Mouse (Mus musculus) C2C12 (cell line): ENCODE measurements around the gene Xlr3a. TPM values are rescaled to one million over a fixed set of nuclear protein-coding genes. Genes with fewer than 3 reads are reported as not detected.
"Not testable (repeated sequence)": the region's sequence is repeated elsewhere in the genome, so short reads cannot be mapped to it uniquely, and the experiment has no call there.

Experiments
- H3K27me3 ChIP-seq: one replicate; pipeline ENCODE4 v1.6.1; 2011; ENCODE audit not compliant: control insufficient read depth, insufficient read depth, insufficient read length
- H3K36me3 ChIP-seq: one replicate; pipeline ENCODE4 v1.6.1; 2011; ENCODE audit not compliant: control insufficient read depth, insufficient read depth
- H3K4me3 ChIP-seq: one replicate; pipeline ENCODE4 v1.5.1; 2011; ENCODE audit warnings: mild to moderate bottlenecking, control low read depth; ENCODE audit not compliant: poor library complexity, insufficient read depth, severe bottlenecking
- H3K79me2 ChIP-seq: one replicate; pipeline ENCODE4 v1.6.1; 2011; ENCODE audit not compliant: control insufficient read depth, insufficient read depth
- H3K79me3 ChIP-seq: one replicate; pipeline ENCODE4 v1.6.1; 2011; ENCODE audit warnings: low read depth, control low read depth
- H3ac ChIP-seq: one replicate; pipeline ENCODE3; 2011; ENCODE audit warnings: low read depth; ENCODE audit not compliant: control insufficient read depth, insufficient read length
- CEBPB ChIP-seq: IDR thresholded peaks from one replicate; pipeline ENCODE4 v1.6.1; 2011; ENCODE audit warnings: low read depth, mild to moderate bottlenecking, control low read depth, moderate library complexity
- CTCF ChIP-seq: IDR thresholded peaks from one replicate; pipeline ENCODE4 v1.5.1; 2011; ENCODE audit not compliant: control insufficient read depth, insufficient read depth, insufficient read length
- FOSL1 ChIP-seq: IDR thresholded peaks from one replicate; pipeline ENCODE4 v1.8.0; 2011; ENCODE audit warnings: mild to moderate bottlenecking, low read length; ENCODE audit not compliant: poor library complexity, insufficient read depth, severe bottlenecking
- MAX ChIP-seq: IDR thresholded peaks from one replicate; pipeline ENCODE4 v1.6.1; 2011; ENCODE audit warnings: mild to moderate bottlenecking, control low read depth
- MYOD1 ChIP-seq: IDR thresholded peaks from one replicate; pipeline ENCODE4 v1.6.1; 2011; ENCODE audit warnings: low read depth; ENCODE audit not compliant: control insufficient read depth, insufficient read length
- MYOG ChIP-seq: IDR thresholded peaks from one replicate; pipeline ENCODE4 v1.6.1; 2011; ENCODE audit not compliant: control insufficient read depth, insufficient read length; ENCODE audit errors: extremely low read depth
- USF1 ChIP-seq: IDR thresholded peaks from one replicate; pipeline ENCODE4 v1.6.1; 2011; ENCODE audit warnings: low read depth, mild to moderate bottlenecking, control low read depth, moderate library complexity
- long read RNA-seq, 2 experiments: library from polyadenylated mRNA; unstranded; transcript quantifications; one replicate each; pipeline ENCODE4 v2.0.0; 2019 to 2020
- polyA plus RNA-seq: library from polyadenylated mRNA; unstranded; fragments of >200 nt; fragmentation: generic; extraction: Trizol; gene quantifications from one replicate; pipeline ENCODE4 v1.2.1, GENCODE M21; 2012; ENCODE audit warnings: missing spikeins

The Xlr3a gene
- polyA plus RNA-seq = 2.6 TPM
- long read RNA-seq, experiment 1, partial matches to known transcripts = 0 of 3 reads
- long read RNA-seq, experiment 1, other reads (novel, unspliced or antisense) = 2 of 3 reads
- long read RNA-seq, experiment 2, partial matches to known transcripts = 1 of 4 reads
- long read RNA-seq, experiment 2, other reads (novel, unspliced or antisense) = 1 of 4 reads

DNA sequence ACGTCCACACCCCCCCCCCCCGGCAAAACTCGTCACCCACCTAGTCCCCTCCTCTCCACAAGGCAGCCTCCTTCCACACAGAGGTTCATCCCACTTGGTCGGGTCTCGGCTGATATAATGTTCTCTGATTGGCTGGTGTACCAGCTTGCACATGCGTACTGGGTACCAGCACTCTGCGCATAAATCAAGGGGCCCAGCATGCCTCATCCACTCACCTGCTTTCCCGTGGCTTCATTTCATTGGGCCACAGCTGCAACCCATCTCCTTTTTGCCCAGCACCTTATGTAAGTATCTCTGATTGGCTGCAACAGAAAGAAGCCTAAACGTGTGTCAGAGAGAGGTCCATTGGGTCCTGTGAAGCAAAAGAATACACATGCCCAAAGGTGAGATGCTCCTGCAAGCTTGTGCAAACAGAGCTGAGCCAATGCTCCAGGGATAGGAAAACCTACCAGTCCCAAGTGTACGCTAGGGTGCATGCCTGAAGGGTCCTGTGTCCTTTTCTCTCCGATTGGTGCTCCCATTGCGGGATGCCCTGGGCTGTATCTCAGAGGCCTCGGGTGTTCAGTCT lies at the start of gene Xlr3a:
TSS of gene Xlr3a (minus strand) at position 155 of the 568 bp plus-strand sequence.
- H3ac ChIP-seq, H3K79me3 ChIP-seq, H3K79me2 ChIP-seq, H3K36me3 ChIP-seq, H3K4me3 ChIP-seq, H3K27me3 ChIP-seq: not testable (repeated sequence)

DNA sequence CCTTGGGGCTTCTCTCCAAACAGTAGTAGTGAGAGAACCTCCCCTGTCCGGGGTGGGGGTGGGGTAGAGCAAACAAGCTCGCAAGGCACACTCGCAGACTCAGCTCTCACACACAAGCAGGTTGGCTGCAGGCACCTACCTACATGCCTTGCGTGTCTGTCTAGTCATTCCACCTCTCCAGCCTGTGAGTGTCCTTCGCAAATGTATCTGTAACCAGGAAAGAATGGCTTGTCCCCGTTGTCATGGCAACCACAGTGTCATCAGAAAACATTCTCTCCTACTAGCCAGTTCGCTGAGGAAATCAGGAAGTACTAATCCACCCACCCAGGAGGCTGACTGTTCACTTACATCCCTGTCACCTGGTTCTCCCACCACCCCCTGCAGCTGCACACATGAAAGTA lies 46.3 kb upstream of the Xlr3a start:
- not testable (repeated sequence) for H3K36me3 ChIP-seq, H3K79me3 ChIP-seq, H3ac ChIP-seq, H3K4me3 ChIP-seq, H3K79me2 ChIP-seq, H3K27me3 ChIP-seq

DNA sequence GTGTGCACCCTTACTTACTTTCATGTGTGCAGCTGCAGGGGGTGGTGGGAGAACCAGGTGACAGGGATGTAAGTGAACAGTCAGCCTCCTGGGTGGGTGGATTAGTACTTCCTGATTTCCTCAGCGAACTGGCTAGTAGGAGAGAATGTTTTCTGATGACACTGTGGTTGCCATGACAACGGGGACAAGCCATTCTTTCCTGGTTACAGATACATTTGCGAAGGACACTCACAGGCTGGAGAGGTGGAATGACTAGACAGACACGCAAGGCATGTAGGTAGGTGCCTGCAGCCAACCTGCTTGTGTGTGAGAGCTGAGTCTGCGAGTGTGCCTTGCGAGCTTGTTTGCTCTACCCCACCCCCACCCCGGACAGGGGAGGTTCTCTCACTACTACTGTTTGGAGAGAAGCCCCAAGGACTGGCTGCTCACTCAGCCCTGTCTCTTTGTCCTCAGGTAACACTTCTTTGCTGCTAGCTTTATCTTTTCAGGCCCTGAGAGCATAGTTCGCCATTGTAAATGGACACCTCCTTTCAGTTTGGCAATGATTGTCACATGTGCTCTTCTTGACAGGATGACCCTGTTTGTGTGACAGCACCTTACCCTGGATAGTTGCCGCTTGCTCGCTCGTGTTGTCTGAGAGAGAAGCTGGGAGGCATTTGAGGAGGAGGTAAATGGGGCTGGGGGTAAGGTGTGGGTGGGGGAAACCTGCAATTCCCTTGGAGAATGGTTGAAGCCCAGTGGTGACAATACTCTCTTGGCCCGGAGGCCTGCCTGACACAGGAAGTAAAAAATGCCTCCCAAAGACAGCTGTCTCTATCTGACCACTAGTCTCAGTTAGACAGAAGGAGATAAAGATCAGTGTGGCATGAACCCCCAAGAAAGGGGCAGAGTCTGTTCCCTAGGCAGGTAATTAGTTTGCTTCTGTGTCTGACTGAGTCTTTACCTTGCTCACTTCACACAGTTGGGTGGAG lies 26.2 kb upstream of the Xlr3a start:
- not testable (repeated sequence) for H3K36me3 ChIP-seq, H3ac ChIP-seq, H3K4me3 ChIP-seq, H3K27me3 ChIP-seq, H3K79me2 ChIP-seq, H3K79me3 ChIP-seq

DNA sequence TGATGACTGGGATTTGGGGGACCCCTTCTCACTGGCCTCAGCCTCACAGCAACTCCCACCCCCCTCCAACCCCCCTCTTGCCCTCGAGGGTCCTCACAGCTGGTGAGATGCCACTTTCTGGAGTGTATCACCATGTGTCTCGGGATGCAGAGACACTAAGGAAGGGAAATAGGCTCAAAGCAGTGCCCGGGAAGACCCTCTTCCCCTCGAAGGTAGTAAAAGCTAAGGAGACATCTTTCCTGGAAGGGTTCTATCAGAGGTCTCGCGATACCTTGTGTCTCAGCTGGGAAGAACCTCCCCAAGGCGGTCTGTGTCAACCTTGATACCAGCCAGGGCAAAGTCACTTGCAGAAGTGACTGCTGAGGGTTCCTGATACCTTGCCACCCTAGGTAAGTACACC lies 19.9 kb upstream of the Xlr3a start, which contains the start of gene Gm14685:
TSS of gene Gm14685 (plus strand) at position 301 of the 400 bp plus-strand sequence.
- H3K79me3 ChIP-seq, H3K36me3 ChIP-seq, H3ac ChIP-seq, H3K4me3 ChIP-seq, H3K79me2 ChIP-seq, H3K27me3 ChIP-seq: not testable (repeated sequence)

DNA sequence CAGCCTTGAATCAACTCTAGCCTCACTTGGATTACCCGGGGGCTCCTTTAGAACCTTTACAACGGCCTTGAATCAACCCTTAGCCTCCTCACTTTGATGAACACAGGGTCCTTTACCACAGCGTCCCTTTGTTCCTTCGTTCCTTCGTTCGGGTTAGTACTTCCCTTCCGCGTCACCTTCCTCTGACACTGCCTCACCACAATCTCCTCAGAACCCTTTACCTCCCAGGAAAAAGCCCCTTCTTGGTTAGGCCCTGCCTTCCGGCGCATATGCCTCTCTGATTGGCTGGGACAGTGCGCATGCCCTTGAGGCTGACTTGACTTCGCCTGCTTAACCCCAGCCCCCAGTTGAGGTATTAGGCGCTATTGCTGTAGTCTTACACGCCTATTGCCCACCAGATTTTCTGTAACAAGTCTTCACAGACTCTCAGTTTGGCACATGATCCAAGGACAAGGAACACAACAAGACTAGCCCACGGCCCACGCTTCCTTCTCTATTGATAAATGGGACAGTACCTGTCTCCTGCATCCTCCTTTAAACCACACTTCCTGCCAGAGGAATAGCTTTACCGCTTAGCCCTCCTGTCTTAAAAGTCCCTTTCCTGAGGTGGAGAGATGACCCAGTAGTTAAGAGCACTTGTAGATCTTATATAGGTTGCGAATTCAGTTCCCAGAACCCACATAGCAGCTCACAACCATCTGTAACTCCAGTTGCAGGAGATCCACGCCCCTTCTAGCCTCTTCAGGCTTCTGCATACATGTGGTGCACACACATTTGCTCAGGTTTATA lies 14.4 kb downstream of the Xlr3a start, which contains the start of gene Xlr4a:
TSS of gene Xlr4a (minus strand) at position 212 of the 789 bp plus-strand sequence.
- H3K36me3 ChIP-seq, H3ac ChIP-seq, H3K79me2 ChIP-seq, H3K4me3 ChIP-seq, H3K79me3 ChIP-seq, H3K27me3 ChIP-seq: not testable (repeated sequence)

DNA sequence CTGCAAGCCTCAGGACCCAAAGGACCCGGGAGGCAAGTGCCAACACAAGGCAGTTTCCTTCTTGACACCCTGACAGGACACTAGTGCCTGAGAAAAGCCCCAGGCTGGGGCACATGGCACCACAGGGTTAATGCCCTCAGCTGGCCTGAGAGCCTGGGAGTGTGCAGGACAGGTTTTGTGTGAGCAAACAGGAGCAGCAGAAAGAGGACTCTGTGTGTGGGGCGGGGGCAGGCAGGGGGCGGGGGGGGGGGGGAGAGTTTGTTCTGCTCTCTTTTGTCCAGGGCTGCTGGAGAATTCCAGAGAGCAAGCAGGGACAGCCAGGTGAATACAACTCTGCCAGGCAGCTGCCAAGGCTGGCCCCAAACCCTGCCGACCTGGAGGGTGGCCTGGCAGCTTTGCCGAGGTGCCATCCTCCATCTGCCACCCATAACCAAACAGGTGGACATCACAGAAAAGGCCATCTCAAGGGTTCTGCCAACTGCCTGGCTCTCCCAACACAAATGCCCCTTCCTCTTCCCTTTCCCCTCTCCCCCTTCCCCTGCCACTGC lies 30.1 kb downstream of the Xlr3a start:
- H3ac ChIP-seq, H3K36me3 ChIP-seq, H3K79me3 ChIP-seq, H3K27me3 ChIP-seq, H3K4me3 ChIP-seq, H3K79me2 ChIP-seq: not testable (repeated sequence)

DNA sequence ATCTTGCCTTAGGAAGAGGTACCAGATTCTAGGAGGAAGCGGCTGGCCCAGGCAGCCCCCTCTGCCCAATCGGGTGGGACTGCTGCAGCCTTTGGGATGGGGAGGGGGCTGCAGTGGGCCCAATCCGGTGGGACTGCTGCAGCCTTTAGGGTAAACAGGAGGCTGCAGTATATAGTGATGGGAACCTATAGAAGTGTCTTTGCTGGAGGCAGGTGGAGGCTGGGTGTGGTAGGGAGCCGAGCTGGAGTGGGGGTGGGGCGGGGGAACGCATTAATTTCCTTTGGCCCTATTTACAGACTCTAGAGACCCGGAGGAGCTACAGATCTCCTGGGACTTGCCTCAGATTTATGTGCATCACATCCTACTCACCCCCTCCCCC lies 32.5 kb downstream of the Xlr3a start, which contains the start of gene Pnma3:
TSS of gene Pnma3 (plus strand) at position 373 of the 379 bp plus-strand sequence.
- Histone ChIP-seq H3K79me2 (no peaks in the 10 kb centered on the region), H3K27me3 (peaks cover 10% of the 10 kb centered on the region), H3K36me3 (no peaks in the 10 kb centered on the region), H3ac (no peak within 1 kb of the TSS), H3K4me3 (no peak within 1 kb of the TSS), H3K79me3 (no peaks in the 10 kb centered on the region)
- no peak for TF ChIP-seq MYOG
- TF ChIP-seq USF1 = no peak
- no peak for TF ChIP-seq CTCF
- no peak for TF ChIP-seq CEBPB
- no peak for TF ChIP-seq MYOD1
- no peak for TF ChIP-seq MAX
- TF ChIP-seq FOSL1 = no peak
